Mouse (Mus musculus) small intestine, adult 2 months (tissue): Measurements from ENCODE around the gene Atp2b2.

ENCODE experiments used
- CTCF ChIP-seq: fragments of 200-500 bp; IDR thresholded peaks from 2 replicates; pipeline ENCODE4 v1.5.1; 2012; ENCODE audit warnings: low read depth, mild to moderate bottlenecking, control low read depth, inconsistent platforms, low read length, moderate library complexity, mixed read lengths; ENCODE audit not compliant: insufficient replicate concordance, insufficient read length; ENCODE audit errors: extremely low read depth
- POLR2A ChIP-seq: fragments of 200-500 bp; IDR thresholded peaks from 2 replicates; pipeline ENCODE4 v1.6.1; 2012; ENCODE audit warnings: low read depth, mild to moderate bottlenecking, control low read depth, inconsistent platforms, low read length, moderate library complexity

DNA sequence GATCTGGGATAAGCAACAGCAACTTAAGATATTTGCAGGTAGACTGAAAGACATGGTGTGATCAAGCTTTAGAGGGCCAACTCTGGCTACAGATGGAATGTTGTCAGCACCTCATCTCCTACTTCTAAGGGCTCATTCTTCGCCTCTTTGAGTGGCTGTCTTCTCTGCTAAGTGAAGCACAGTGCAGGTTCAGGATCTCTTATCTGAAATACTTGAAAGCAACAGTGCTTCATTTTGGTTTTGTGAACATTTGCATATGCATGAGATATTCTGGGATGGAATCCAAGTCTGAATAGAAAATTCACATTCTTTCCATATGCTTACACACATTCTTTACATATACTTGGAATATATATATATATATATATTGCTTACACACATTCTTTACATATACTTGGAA is 300.1 kb downstream of the Atp2b2 start:
- no peak for TF ChIP-seq CTCF
- no peak for TF ChIP-seq POLR2A
